Mouse (Mus musculus) heart, embryonic 15.5 days (tissue): Measurements from ENCODE around the gene Hsf4. TPM values are rescaled to one million over a fixed set of nuclear protein-coding genes. Genes with fewer than 3 reads are reported as not detected.
"Not testable (repeated sequence)": the region's sequence is repeated elsewhere in the genome, so short reads cannot be mapped to it uniquely, and the experiment has no call there.

ENCODE experiments used
- ATAC-seq: fragments of 200-750 bp; cut with Nextera tagmentation; replicated peaks from 2 replicates; pipeline ENCODE4 v1.8.0; 2017; ENCODE audit warnings: low read depth, moderate TSS enrichment; ENCODE audit not compliant: insufficient number of reproducible peaks, insufficient read depth, low FRiP score
- H3K27ac ChIP-seq: fragments of 300-500 bp; sonication (generic); 2 replicates; pipeline ENCODE4 v1.5.1; 2015; ENCODE audit warnings: mild to moderate bottlenecking, inconsistent platforms
- H3K27me3 ChIP-seq: fragments of 300-500 bp; sonication (generic); 2 replicates; pipeline ENCODE4 v1.6.1; 2015; ENCODE audit warnings: inconsistent platforms
- H3K36me3 ChIP-seq: fragments of 300-500 bp; sonication (generic); 2 replicates; pipeline ENCODE4 v1.6.1; 2015; ENCODE audit warnings: mild to moderate bottlenecking, inconsistent platforms
- H3K4me1 ChIP-seq: fragments of 300-500 bp; sonication (generic); replicated peaks from 2 replicates; pipeline ENCODE4 v1.6.1; 2015; ENCODE audit warnings: inconsistent platforms
- H3K4me2 ChIP-seq: fragments of 300-500 bp; sonication (generic); 2 replicates; pipeline ENCODE4 v1.6.1; 2015; ENCODE audit warnings: inconsistent platforms, mild to moderate bottlenecking, moderate library complexity
- H3K4me3 ChIP-seq: fragments of 300-500 bp; sonication (generic); 2 replicates; pipeline ENCODE4 v1.5.1; 2015; ENCODE audit warnings: mild to moderate bottlenecking, inconsistent platforms
- H3K9ac ChIP-seq: fragments of 300-500 bp; sonication (generic); 2 replicates; pipeline ENCODE4 v1.6.1; 2015; ENCODE audit warnings: mild to moderate bottlenecking, inconsistent platforms
- H3K9me3 ChIP-seq: fragments of 300-500 bp; sonication (generic); replicated peaks from 2 replicates; pipeline ENCODE4 v1.6.1; 2016; ENCODE audit warnings: inconsistent platforms
- WGBS: fragments of 180-500 bp; shearing (Covaris S2); methylation state at CpG from one replicate; pipeline ENCODE4 v1.1.7; 2015; ENCODE audit warnings: mixed read lengths; 5-methylcytosine and 5-hydroxymethylcytosine counted together
- polyA plus RNA-seq: library from polyadenylated mRNA; unstranded; fragments of >200 nt; fragmentation: Nextera tagmentation; extraction: Ambion mirVana; gene quantifications from 2 replicates; pipeline ENCODE4 v1.2.1, GENCODE M21; 2015

Gene Hsf4
- 0.13 and 0.30 TPM in 2 replicates for polyA plus RNA-seq

GRCm38 (mm10) chr8:105269461-105269947 lies at the start of gene Hsf4:
TSS of gene Hsf4 (plus strand) at chr8:105269801.
- Histone ChIP-seq H3K9me3 (no peaks in the 10 kb centered on the region), H3K27ac (no peak within 1 kb of the TSS), H3K4me2 (peak within 1 kb of the TSS; percentile 84), H3K9ac (peak within 1 kb of the TSS; percentile 52), H3K36me3 (0 out of 2 replicates have a peak, but pooled peaks cover 3% of the 10 kb centered on the region), H3K27me3 (peaks cover 81% of the 10 kb centered on the region), H3K4me1 (peaks cover 36% of the 10 kb centered on the region), H3K4me3 (peak within 1 kb of the TSS; percentile 50)
- no peak; the same call in 1 of the 2 replicates for ATAC-seq
- under 1% methylated on average over 42 of the region's 42 CpGs for WGBS

- Histone ChIP-seq H3K9ac (peak overlapping the region; percentile 59; the same call in 1 of the 2 replicates), H3K36me3 (no peaks in the 10 kb centered on the region), H3K4me1 (peaks cover 17% of the 10 kb centered on the region), H3K4me3 (no peak overlapping the region), H3K4me2 (peak overlapping the region; percentile 69; the same call in 1 of the 2 replicates), H3K9me3 (no peaks in the 10 kb centered on the region), H3K27me3 (no peaks in the 10 kb centered on the region), H3K27ac (peak overlapping the region; percentile 89)
- WGBS, result 66% methylated on average over 7 of the region's 7 CpGs
- ATAC-seq, result no peak
Observed at GRCm38 (mm10) chr8:105223850-105224249, 45.8 kb upstream of the Hsf4 start.

- Histone ChIP-seq H3K27me3 (no peaks in the 10 kb centered on the region), H3K27ac (peak within 1 kb of the TSS; percentile 89), H3K9ac (peak within 1 kb of the TSS; percentile 99), H3K9me3 (no peaks in the 10 kb centered on the region), H3K36me3 (no peaks in the 10 kb centered on the region), H3K4me2 (peak within 1 kb of the TSS; percentile 69), H3K4me3 (peak within 1 kb of the TSS; percentile 99), H3K4me1 (peaks cover 17% of the 10 kb centered on the region)
- 3% methylated on average over 34 of the region's 34 CpGs for WGBS
- peak; percentile 94 for ATAC-seq
Observed at GRCm38 (mm10) chr8:105224413-105225271, 45.0 kb upstream of the Hsf4 start, which contains the start of gene D230025D16Rik. TSS of gene D230025D16Rik (plus strand) at chr8:105225145.

- no peak for ATAC-seq
- H3K9ac ChIP-seq, result peak overlapping the region; percentile 99
- peaks cover 17% of the 10 kb centered on the region for H3K4me1 ChIP-seq
- peak overlapping the region; percentile 69 for H3K4me2 ChIP-seq
- whole genome bisulfite sequencing, result under 1% methylated on average over 27 of the region's 27 CpGs
- peak overlapping the region; percentile 89 for H3K27ac ChIP-seq
- H3K4me3 ChIP-seq, result peak overlapping the region; percentile 99
- no peaks in the 10 kb centered on the region for H3K27me3 ChIP-seq
- H3K36me3 ChIP-seq, result no peaks in the 10 kb centered on the region
- H3K9me3 ChIP-seq, result no peaks in the 10 kb centered on the region
Observed at GRCm38 (mm10) chr8:105225272-105225593, 44.4 kb upstream of the Hsf4 start.

- ATAC-seq, result no peak
- no peaks in the 10 kb centered on the region for H3K36me3 ChIP-seq
- H3K4me3 ChIP-seq, result peak overlapping the region; percentile 99
- WGBS, result 16% methylated on average over 6 of the region's 6 CpGs
- no peaks in the 10 kb centered on the region for H3K9me3 ChIP-seq
- H3K9ac ChIP-seq, result peak overlapping the region; percentile 99
- no peak overlapping the region for H3K27ac ChIP-seq
- H3K4me1 ChIP-seq, result peaks cover 17% of the 10 kb centered on the region
- H3K4me2 ChIP-seq, result peak overlapping the region; percentile 69
- no peaks in the 10 kb centered on the region for H3K27me3 ChIP-seq
Observed at GRCm38 (mm10) chr8:105225917-105226316, 43.7 kb upstream of the Hsf4 start.

GRCm38 (mm10) chr8:105231503-105232320 lies 37.9 kb upstream of the Hsf4 start:
- no peak for ATAC-seq
- 76% methylated on average over 12 of the region's 12 CpGs for WGBS
- Histone ChIP-seq H3K27ac (no peak overlapping the region), H3K27me3 (no peaks in the 10 kb centered on the region), H3K4me2 (no peak overlapping the region), H3K36me3 (no peaks in the 10 kb centered on the region; the same call in 1 of the 2 replicates), H3K9ac (no peak overlapping the region), H3K9me3 (no peaks in the 10 kb centered on the region), H3K4me1 (no peaks in the 10 kb centered on the region), H3K4me3 (no peak overlapping the region)

GRCm38 (mm10) chr8:105232321-105232693 lies 37.3 kb upstream of the Hsf4 start:
- not testable (repeated sequence) for H3K27me3 ChIP-seq, H3K9me3 ChIP-seq, H3K4me2 ChIP-seq, H3K36me3 ChIP-seq, H3K4me3 ChIP-seq, H3K9ac ChIP-seq, ATAC-seq, H3K4me1 ChIP-seq, H3K27ac ChIP-seq
- WGBS, result 92% methylated on average over 4 of the region's 4 CpGs

GRCm38 (mm10) chr8:105233126-105233935 lies 36.3 kb upstream of the Hsf4 start:
- 66% methylated on average over 1 of the region's 1 CpGs for WGBS
- Histone ChIP-seq H3K4me1 (no peaks in the 10 kb centered on the region), H3K9ac (no peak overlapping the region), H3K4me3 (no peak overlapping the region), H3K27me3 (no peaks in the 10 kb centered on the region), H3K27ac (no peak overlapping the region), H3K9me3 (no peaks in the 10 kb centered on the region), H3K36me3 (peaks cover under 1% of the 10 kb centered on the region; the same call in 1 of the 2 replicates), H3K4me2 (no peak overlapping the region)
- no peak for ATAC-seq

- Histone ChIP-seq H3K27me3 (no peaks in the 10 kb centered on the region), H3K9me3 (no peaks in the 10 kb centered on the region), H3K9ac (no peak overlapping the region), H3K27ac (no peak overlapping the region), H3K4me1 (no peaks in the 10 kb centered on the region), H3K4me3 (no peak overlapping the region), H3K36me3 (peaks cover 17% of the 10 kb centered on the region; the same call in 1 of the 2 replicates), H3K4me2 (no peak overlapping the region)
- WGBS, result 67% methylated on average over 1 of the region's 1 CpGs
- no peak for ATAC-seq
Observed at GRCm38 (mm10) chr8:105235206-105235605, 34.4 kb upstream of the Hsf4 start.

GRCm38 (mm10) chr8:105237442-105238142 lies 32.0 kb upstream of the Hsf4 start:
- no peaks in the 10 kb centered on the region for H3K9me3 ChIP-seq
- H3K9ac ChIP-seq, result no peak overlapping the region
- ATAC-seq, result no peak
- H3K4me3 ChIP-seq, result no peak overlapping the region
- no peak overlapping the region for H3K4me2 ChIP-seq
- WGBS, result 90% methylated on average over 14 of the region's 14 CpGs
- no peaks in the 10 kb centered on the region for H3K27me3 ChIP-seq
- no peak overlapping the region for H3K27ac ChIP-seq
- no peaks in the 10 kb centered on the region for H3K4me1 ChIP-seq
- H3K36me3 ChIP-seq, result peaks cover 38% of the 10 kb centered on the region
